21 mouse cellular contexts compared by ENCODE assay signal in the genomic region with DNA sequence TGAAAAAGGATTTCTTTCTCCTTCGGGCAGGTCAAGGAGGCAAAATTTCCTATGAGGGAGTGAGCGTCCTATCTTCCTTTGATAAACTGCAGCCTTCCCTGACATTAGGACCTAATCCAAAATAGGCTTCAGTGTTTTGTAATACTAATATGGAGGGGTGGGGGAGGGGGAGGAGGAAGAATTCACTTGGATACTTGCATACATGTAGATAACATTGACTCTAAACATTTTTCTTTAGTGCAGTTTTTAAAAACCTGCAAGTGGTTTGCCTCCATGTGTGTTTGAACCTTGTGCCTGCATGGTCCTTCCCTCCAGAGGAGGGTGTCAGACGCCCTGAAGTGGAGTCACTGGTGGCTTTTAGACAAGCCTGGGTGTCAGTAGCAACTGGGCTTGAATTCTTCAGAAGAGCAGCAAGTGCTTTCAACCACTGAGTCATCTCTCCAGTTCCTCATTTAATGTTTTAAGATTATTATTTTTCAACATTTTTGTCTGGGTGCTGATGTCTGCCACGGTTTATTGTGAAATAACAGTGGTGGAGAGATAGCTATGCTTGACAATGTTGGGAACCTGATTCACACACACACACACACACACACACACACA. TPM values are rescaled to one million over a fixed set of nuclear protein-coding genes. Genes with fewer than 3 reads are reported as not detected.
A peak's percentile ranks its signal among the peaks of the same experiment; 100 is the strongest.
DNase-seq lines count a peak whose midpoint lies in the region; ATAC-seq lines count a peak whose summit lies in the region.
"Had no signal": no experiment of that assay in that cellular context is flagged by ENCODE, and none has a peak within 500 bp of the region (broad histone marks: within the 10 kb centered on the region; RNA-seq: fewer than 3 reads in every experiment).

No protein-coding gene starts in this region.

- H3K4me1 ChIP-seq in liver, embryonic 13.5 days (replicated peaks) = no peaks in the 10 kb centered on the region
- no peaks in the 10 kb centered on the region for H3K4me1 ChIP-seq in liver, embryonic 12.5 days
- H3K4me1 ChIP-seq in midbrain, embryonic 12.5 days = peaks cover 12% of the 10 kb centered on the region; the same call in 1 of the 2 replicates
- H3K4me1 ChIP-seq in midbrain, embryonic 13.5 days (replicated peaks) = 0 out of 2 replicates have a peak, but pooled peaks cover 8% of the 10 kb centered on the region
- peaks cover 4% of the 10 kb centered on the region; the same call in 1 of the 2 replicates for H3K4me1 ChIP-seq in brown adipose tissue, adult 24 weeks (ENCODE audit: control insufficient read depth, insufficient read depth, insufficient read length, low read length)
- H3K4me1 ChIP-seq: heart, embryonic 12.5 days; hindbrain, embryonic 10.5 days; megakaryocyte, embryonic 14.5 days had no signal

- H3K4me2 ChIP-seq in liver, embryonic 13.5 days = no peak overlapping the region
- H3K4me2 ChIP-seq in liver, embryonic 12.5 days = no peak overlapping the region
- H3K4me2 ChIP-seq in midbrain, embryonic 12.5 days (replicated peaks) = no peak overlapping the region
- no peak overlapping the region for H3K4me2 ChIP-seq in midbrain, embryonic 13.5 days (replicated peaks)
- H3K4me2 ChIP-seq: forebrain, embryonic 15.5 days; heart, embryonic 12.5 days; lung, embryonic 14.5 days had no signal

- 62% methylated on average over 4 of the region's 4 CpGs for WGBS in liver, embryonic 13.5 days (ENCODE audit: insufficient replicate concordance)
- WGBS in liver, embryonic 12.5 days (ENCODE audit: insufficient replicate concordance) = 66% methylated on average over 4 of the region's 4 CpGs
- WGBS in midbrain, embryonic 12.5 days = 49% methylated on average over 4 of the region's 4 CpGs
- WGBS in midbrain, embryonic 13.5 days = 42% methylated on average over 4 of the region's 4 CpGs

- no peak for DNase-seq in liver, embryonic 13.5 days
- peak; percentile 9 for DNase-seq in skeletal muscle tissue, adult 2 months (ENCODE audit: low read depth, low spot score)
- DNase-seq in kidney, adult 8-10 months = no peak
- DNase-seq: cerebellum, adult 9-10 months; heart, postnatal 10 days; kidney, adult 11 months; kidney, postnatal 4 days; lung, embryonic 14.5 days; thymus, adult 2 months had no signal

- ATAC-seq in liver, embryonic 13.5 days (ENCODE audit: low read depth) = peak; percentile 43; the same call in 1 of the 2 replicates
- no peak for ATAC-seq in liver, embryonic 12.5 days
- ATAC-seq in midbrain, embryonic 12.5 days (ENCODE audit: low FRiP score, low read depth) = peak; percentile 61; the same call in 1 of the 2 replicates
- no peak for ATAC-seq in midbrain, embryonic 13.5 days
- ATAC-seq: forebrain, embryonic 15.5 days had no signal

- H3K27ac ChIP-seq in liver, embryonic 13.5 days = no peak overlapping the region
- H3K27ac ChIP-seq in liver, embryonic 12.5 days = no peak overlapping the region
- H3K27ac ChIP-seq in midbrain, embryonic 12.5 days (replicated peaks) = no peak overlapping the region
- H3K27ac ChIP-seq in midbrain, embryonic 13.5 days = no peak overlapping the region
- peak overlapping the region; percentile 75 for H3K27ac ChIP-seq in brown adipose tissue, adult 24 weeks (replicated peaks; ENCODE audit: low read depth, low read length)
- H3K27ac ChIP-seq: embryonic facial prominence, embryonic 10.5 days; forebrain, embryonic 15.5 days; hindbrain, embryonic 10.5 days had no signal

- H3K9me3 ChIP-seq in liver, embryonic 13.5 days (replicated peaks) = no peaks in the 10 kb centered on the region
- H3K9me3 ChIP-seq in liver, embryonic 12.5 days (replicated peaks) = no peaks in the 10 kb centered on the region
- no peaks in the 10 kb centered on the region for H3K9me3 ChIP-seq in midbrain, embryonic 12.5 days
- no peaks in the 10 kb centered on the region for H3K9me3 ChIP-seq in midbrain, embryonic 13.5 days
- H3K9me3 ChIP-seq: embryonic facial prominence, embryonic 10.5 days; forebrain, embryonic 15.5 days; heart, embryonic 12.5 days; hindbrain, embryonic 10.5 days had no signal

- no peak overlapping the region for H3K4me3 ChIP-seq in liver, embryonic 13.5 days (replicated peaks)
- no peak overlapping the region for H3K4me3 ChIP-seq in liver, embryonic 12.5 days
- no peak overlapping the region for H3K4me3 ChIP-seq in midbrain, embryonic 12.5 days
- H3K4me3 ChIP-seq in midbrain, embryonic 13.5 days (replicated peaks) = no peak overlapping the region
- H3K4me3 ChIP-seq in brown adipose tissue, adult 24 weeks (ENCODE audit: insufficient read depth, low read depth, low read length) = no peak overlapping the region
- H3K4me3 ChIP-seq: embryonic facial prominence, embryonic 10.5 days; forebrain, embryonic 15.5 days; heart, embryonic 12.5 days; hindbrain, embryonic 10.5 days; megakaryocyte, embryonic 14.5 days had no signal

- no peaks in the 10 kb centered on the region for H3K27me3 ChIP-seq in liver, embryonic 13.5 days
- no peaks in the 10 kb centered on the region for H3K27me3 ChIP-seq in liver, embryonic 12.5 days (replicated peaks)
- no peaks in the 10 kb centered on the region for H3K27me3 ChIP-seq in midbrain, embryonic 12.5 days
- no peaks in the 10 kb centered on the region for H3K27me3 ChIP-seq in midbrain, embryonic 13.5 days
- H3K27me3 ChIP-seq: forebrain, embryonic 15.5 days; heart, embryonic 12.5 days; megakaryocyte, embryonic 14.5 days had no signal

- no peak overlapping the region for H3K9ac ChIP-seq in liver, embryonic 13.5 days
- no peak overlapping the region for H3K9ac ChIP-seq in liver, embryonic 12.5 days
- no peak overlapping the region for H3K9ac ChIP-seq in midbrain, embryonic 12.5 days (replicated peaks)
- H3K9ac ChIP-seq in midbrain, embryonic 13.5 days (replicated peaks) = no peak overlapping the region
- H3K9ac ChIP-seq: forebrain, embryonic 15.5 days; heart, embryonic 12.5 days; lung, embryonic 14.5 days had no signal

- H3K36me3 ChIP-seq in liver, embryonic 13.5 days = no peaks in the 10 kb centered on the region
- H3K36me3 ChIP-seq in liver, embryonic 12.5 days = no peaks in the 10 kb centered on the region
- H3K36me3 ChIP-seq in midbrain, embryonic 12.5 days = no peaks in the 10 kb centered on the region
- no peaks in the 10 kb centered on the region for H3K36me3 ChIP-seq in midbrain, embryonic 13.5 days
- H3K36me3 ChIP-seq: embryonic facial prominence, embryonic 10.5 days; forebrain, embryonic 15.5 days; heart, embryonic 12.5 days; hindbrain, embryonic 10.5 days had no signal

RNA-seq across cellular contexts. Expression of gene Slc15a5, which starts 8.1 kb away (rescaled TPM):
- polyA plus RNA-seq in liver, embryonic 13.5 days (2015; fragmentation: Nextera tagmentation; extraction: Ambion mirVana) = not detected in 2 replicates
- not detected in 2 replicates for polyA plus RNA-seq in liver, embryonic 12.5 days (2016; fragmentation: Nextera tagmentation; extraction: Ambion mirVana)
- not detected in 2 replicates for polyA plus RNA-seq in midbrain, embryonic 12.5 days (2016; fragmentation: Nextera tagmentation; extraction: Ambion mirVana)
- polyA plus RNA-seq in midbrain, embryonic 13.5 days (2015; fragmentation: Nextera tagmentation; extraction: Ambion mirVana) = not detected in 2 replicates
- 5.4 and 13.6 TPM in 2 replicates for polyA plus RNA-seq in brown adipose tissue, adult 24 weeks (2012; ENCODE audit: insufficient read depth, insufficient read length, missing spikeins)
- polyA plus RNA-seq: C2C12; embryonic facial prominence, embryonic 10.5 days; forebrain, embryonic 15.5 days; heart, embryonic 12.5 days; hindbrain, embryonic 10.5 days; lung, embryonic 14.5 days; neural tube, embryonic 14.5 days; stomach, embryonic 14.5 days had no signal

Comparison
In these comparisons a context has a peak if more than half of its experiments do, and no peak if none do; other contexts are left out.
1. ATAC-seq: peak in liver, embryonic 13.5 days (single experiment) and midbrain, embryonic 12.5 days (single experiment); none in liver, embryonic 12.5 days (single experiment) and midbrain, embryonic 13.5 days (single experiment).